Mouse (Mus musculus) heart, postnatal 0 days (tissue): ENCODE measurements at regions not wholly inside any gene's neighbourhood (a gene's known extent, or its start where the extent isn't known, plus 50 kb on each side); places are given as distances from the start of the nearest gene placed in this dataset.

Experiments
- ATAC-seq: fragments of 200-750 bp; cut with Nextera tagmentation; 2 replicates; pipeline ENCODE4 v1.8.0; 2017; ENCODE audit warnings: low read depth, moderate number of reproducible peaks, moderate library complexity; ENCODE audit not compliant: insufficient read depth
- DNase-seq: peaks from one replicate; pipeline ENCODE4 v3.0.0-alpha.2; 2016; ENCODE audit warnings: low spot score
- H3K27ac ChIP-seq: fragments of 300-500 bp; sonication (generic); 2 replicates; pipeline ENCODE4 v1.5.1; 2014; ENCODE audit warnings: low read depth, mild to moderate bottlenecking
- H3K27me3 ChIP-seq: fragments of 300-500 bp; sonication (generic); 2 replicates; pipeline ENCODE4 v1.6.1; 2014; ENCODE audit warnings: low read length, mixed read lengths; ENCODE audit not compliant: control insufficient read depth, insufficient read depth
- H3K36me3 ChIP-seq: fragments of 300-500 bp; sonication (generic); replicated peaks from 2 replicates; pipeline ENCODE4 v1.6.1; 2014; ENCODE audit warnings: low read length, mixed read lengths; ENCODE audit not compliant: control insufficient read depth, insufficient read depth
- H3K4me1 ChIP-seq: fragments of 300-500 bp; sonication (generic); 2 replicates; pipeline ENCODE4 v1.6.1; 2014; ENCODE audit warnings: antibody characterized with exemption; ENCODE audit not compliant: control insufficient read depth, insufficient read depth
- H3K4me2 ChIP-seq: fragments of 300-500 bp; sonication (generic); 2 replicates; pipeline ENCODE4 v1.6.1; 2014; ENCODE audit warnings: low read depth, mild to moderate bottlenecking, low read length, moderate library complexity
- H3K4me3 ChIP-seq: fragments of 300-500 bp; sonication (generic); 2 replicates; pipeline ENCODE4 v1.5.1; 2014; ENCODE audit warnings: low read depth, low read length
- H3K9ac ChIP-seq: fragments of 300-500 bp; sonication (generic); replicated peaks from 2 replicates; pipeline ENCODE4 v1.6.1; 2014; ENCODE audit warnings: low read depth, low read length, mixed read lengths
- H3K9me3 ChIP-seq: fragments of 300-500 bp; sonication (generic); replicated peaks from 2 replicates; pipeline ENCODE4 v1.6.1; 2016; ENCODE audit warnings: low read length; ENCODE audit not compliant: control insufficient read depth
- CTCF ChIP-seq: IDR thresholded peaks from 2 replicates; pipeline ENCODE4 v1.5.1; 2016; ENCODE audit warnings: antibody characterized with exemption, control low read depth, low read depth
- EP300 ChIP-seq: IDR thresholded peaks from 2 replicates; pipeline ENCODE4 v1.6.1; 2016; ENCODE audit warnings: antibody characterized with exemption, low read depth
- WGBS: fragments of 180-500 bp; shearing (Covaris S2); extraction: QIAGEN DNeasy Blood & Tissue Kit; methylation state at CpG from one replicate; pipeline ENCODE4 v1.1.7; 2014; 5-methylcytosine and 5-hydroxymethylcytosine counted together

GRCm38 (mm10) chr1:88976101-88976500 is 94.1 kb upstream of the Sh3bp4 start:
- 72% methylated on average over 8 of the region's 8 CpGs for WGBS

GRCm38 (mm10) chr1:88988011-88988695 is 82.1 kb upstream of the Sh3bp4 start:
- H3K27me3 ChIP-seq, result no peaks in the 10 kb centered on the region
- no peaks in the 10 kb centered on the region for H3K36me3 ChIP-seq
- no peak overlapping the region for H3K4me3 ChIP-seq
- TF ChIP-seq EP300 (no peak), CTCF (no peak)
- no peak overlapping the region for H3K4me2 ChIP-seq
- H3K4me1 ChIP-seq, result no peaks in the 10 kb centered on the region
- ATAC-seq (no peak), DNase-seq (no peak)
- no peak overlapping the region for H3K9ac ChIP-seq
- no peak overlapping the region for H3K27ac ChIP-seq
- H3K9me3 ChIP-seq, result 0 out of 2 replicates have a peak, but pooled peaks cover under 1% of the 10 kb centered on the region

More at GRCm38 (mm10) chr1:88976101-88976500, 94.1 kb upstream of the Sh3bp4 start:
- TF ChIP-seq EP300 (no peak), CTCF (no peak)
- Histone ChIP-seq H3K4me2 (no peak overlapping the region), H3K27me3 (no peaks in the 10 kb centered on the region), H3K36me3 (no peaks in the 10 kb centered on the region), H3K27ac (no peak overlapping the region), H3K9ac (no peak overlapping the region), H3K4me1 (no peaks in the 10 kb centered on the region), H3K9me3 (no peaks in the 10 kb centered on the region), H3K4me3 (no peak overlapping the region)
- no peak for DNase-seq
- ATAC-seq, result no peak

- Histone ChIP-seq H3K27ac (no peak overlapping the region), H3K4me3 (no peak overlapping the region), H3K4me1 (peaks cover 9% of the 10 kb centered on the region), H3K9me3 (no peaks in the 10 kb centered on the region), H3K27me3 (no peaks in the 10 kb centered on the region), H3K36me3 (no peaks in the 10 kb centered on the region), H3K4me2 (no peak overlapping the region), H3K9ac (no peak overlapping the region)
- 0 out of 2 replicates have a peak, but pooled peaks have one; percentile 20 for ATAC-seq
- WGBS, result 58% methylated on average over 12 of the region's 12 CpGs
- no peak for DNase-seq
- TF ChIP-seq EP300 (no peak), CTCF (no peak)
Measured at GRCm38 (mm10) chr1:88994588-88995331, 75.5 kb upstream of the Sh3bp4 start.

GRCm38 (mm10) chr1:88995945-88996344 is 74.3 kb upstream of the Sh3bp4 start:
- no peak overlapping the region for H3K4me2 ChIP-seq
- ATAC-seq, result no peak
- H3K9ac ChIP-seq, result no peak overlapping the region
- 55% methylated on average over 8 of the region's 8 CpGs for WGBS
- H3K27ac ChIP-seq, result no peak overlapping the region
- no peak for DNase-seq
- H3K4me3 ChIP-seq, result no peak overlapping the region
- no peaks in the 10 kb centered on the region for H3K9me3 ChIP-seq
- H3K27me3 ChIP-seq, result no peaks in the 10 kb centered on the region
- no peaks in the 10 kb centered on the region for H3K36me3 ChIP-seq
- peaks cover 9% of the 10 kb centered on the region for H3K4me1 ChIP-seq
- no peak for TF ChIP-seq CTCF
- TF ChIP-seq EP300, result no peak

GRCm38 (mm10) chr1:88996657-88997056 is 73.6 kb upstream of the Sh3bp4 start:
- Histone ChIP-seq H3K4me1 (peaks cover 9% of the 10 kb centered on the region), H3K36me3 (no peaks in the 10 kb centered on the region), H3K4me2 (no peak overlapping the region), H3K9me3 (no peaks in the 10 kb centered on the region), H3K9ac (no peak overlapping the region), H3K4me3 (no peak overlapping the region), H3K27ac (no peak overlapping the region), H3K27me3 (no peaks in the 10 kb centered on the region)
- DNase-seq (no peak), ATAC-seq (no peak)
- 80% methylated on average over 7 of the region's 7 CpGs for WGBS
- TF ChIP-seq CTCF (no peak), EP300 (no peak)
